Mouse (Mus musculus): ENCODE data around the gene Fam98a.

DNA sequence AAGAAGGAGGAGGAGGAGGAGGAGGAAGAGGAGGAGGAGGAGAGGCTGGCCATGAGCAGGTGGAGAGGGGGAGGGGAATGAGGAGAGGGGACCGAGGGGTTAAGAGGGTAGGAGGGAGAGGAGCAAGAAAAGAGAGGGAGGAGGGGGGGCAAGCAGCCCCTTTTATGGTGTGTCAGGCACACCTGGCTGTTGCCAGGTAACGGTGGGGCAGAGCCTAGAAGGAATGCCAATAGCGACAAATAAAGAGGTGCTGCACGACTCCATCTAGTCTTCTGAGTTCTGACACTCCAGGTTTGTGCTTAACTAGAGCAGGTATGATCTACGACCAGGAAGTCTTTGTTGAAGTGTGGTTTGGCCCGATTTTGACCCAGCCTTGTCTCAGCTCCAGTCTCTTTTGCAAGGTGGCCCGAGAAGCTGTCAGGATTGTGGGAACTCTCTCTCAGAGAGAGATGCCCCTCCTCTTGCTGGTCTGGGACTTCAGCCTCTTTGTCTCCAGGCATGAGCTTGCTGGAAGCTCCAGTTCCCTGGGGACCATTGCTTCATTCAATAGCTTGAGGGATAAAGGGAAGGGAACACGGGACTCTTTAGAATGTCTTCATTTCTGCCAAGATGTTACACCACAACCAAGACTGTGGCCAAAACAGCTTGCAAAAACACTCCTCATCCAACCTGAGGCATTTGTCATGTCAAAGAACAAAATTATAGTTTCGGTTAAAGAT is 29.2 kb downstream of the Fam98a start:
- TF ChIP-seq CTCF (IDR thresholded peaks at IDR 0.05; ENCODE audit: low read depth, low read length) (no peak), GATA1 (IDR thresholded peaks at IDR 0.05; ENCODE audit: borderline replicate concordance, low read length) (no peak)
